Mouse (Mus musculus) c-Kit-positive CD71-negative TER-119-negative erythroid progenitor cells, embryonic 14.5 days (primary cell): Measurements from ENCODE around the gene Mark1.

Experiments
- DNase-seq: peaks from one replicate; pipeline ENCODE4 v3.0.0-alpha.2; 2013; ENCODE audit warnings: low read depth

The Mark1 gene

DNA sequence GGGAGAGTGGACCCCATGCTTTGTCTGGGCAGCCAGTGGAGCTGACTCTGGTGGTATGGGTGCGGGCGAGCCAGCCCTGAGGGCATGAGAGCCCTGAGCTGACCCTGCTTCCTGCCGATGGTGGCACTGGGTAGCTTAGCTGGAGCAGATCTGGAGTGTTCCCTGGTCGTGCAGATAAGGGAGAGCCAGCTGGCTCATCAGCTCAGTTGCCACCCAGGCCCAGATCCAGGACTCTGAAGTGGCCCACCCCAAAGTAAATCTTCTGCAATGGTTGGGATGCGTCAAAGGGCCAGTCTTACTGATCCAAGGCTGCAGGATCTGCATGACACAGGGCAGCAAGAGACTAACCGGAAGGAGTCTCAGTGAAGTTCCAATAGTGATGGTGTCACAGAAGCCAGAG is 109.9 kb downstream of the Mark1 start:
- no peak for DNase-seq

DNA sequence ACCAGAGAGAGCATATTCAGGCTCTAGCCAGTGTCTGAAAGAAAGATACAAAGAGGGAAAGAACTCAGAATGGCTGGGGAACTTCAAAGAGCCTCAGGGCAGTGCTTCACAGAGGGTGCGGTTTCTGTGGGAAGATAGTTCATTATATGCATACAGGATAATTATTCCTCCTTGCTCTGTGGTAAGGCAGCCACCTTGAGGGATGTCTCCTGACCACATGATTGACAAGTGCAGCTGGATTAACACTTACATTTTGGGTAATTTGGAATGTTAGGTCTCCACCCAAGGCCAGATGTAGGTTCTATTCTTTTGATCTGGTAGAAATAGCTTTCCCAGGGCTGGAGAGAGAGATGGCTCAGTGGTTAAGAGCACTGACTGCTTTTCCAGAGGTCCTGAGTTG is 113.2 kb downstream of the Mark1 start:
- DNase-seq, result no peak

DNA sequence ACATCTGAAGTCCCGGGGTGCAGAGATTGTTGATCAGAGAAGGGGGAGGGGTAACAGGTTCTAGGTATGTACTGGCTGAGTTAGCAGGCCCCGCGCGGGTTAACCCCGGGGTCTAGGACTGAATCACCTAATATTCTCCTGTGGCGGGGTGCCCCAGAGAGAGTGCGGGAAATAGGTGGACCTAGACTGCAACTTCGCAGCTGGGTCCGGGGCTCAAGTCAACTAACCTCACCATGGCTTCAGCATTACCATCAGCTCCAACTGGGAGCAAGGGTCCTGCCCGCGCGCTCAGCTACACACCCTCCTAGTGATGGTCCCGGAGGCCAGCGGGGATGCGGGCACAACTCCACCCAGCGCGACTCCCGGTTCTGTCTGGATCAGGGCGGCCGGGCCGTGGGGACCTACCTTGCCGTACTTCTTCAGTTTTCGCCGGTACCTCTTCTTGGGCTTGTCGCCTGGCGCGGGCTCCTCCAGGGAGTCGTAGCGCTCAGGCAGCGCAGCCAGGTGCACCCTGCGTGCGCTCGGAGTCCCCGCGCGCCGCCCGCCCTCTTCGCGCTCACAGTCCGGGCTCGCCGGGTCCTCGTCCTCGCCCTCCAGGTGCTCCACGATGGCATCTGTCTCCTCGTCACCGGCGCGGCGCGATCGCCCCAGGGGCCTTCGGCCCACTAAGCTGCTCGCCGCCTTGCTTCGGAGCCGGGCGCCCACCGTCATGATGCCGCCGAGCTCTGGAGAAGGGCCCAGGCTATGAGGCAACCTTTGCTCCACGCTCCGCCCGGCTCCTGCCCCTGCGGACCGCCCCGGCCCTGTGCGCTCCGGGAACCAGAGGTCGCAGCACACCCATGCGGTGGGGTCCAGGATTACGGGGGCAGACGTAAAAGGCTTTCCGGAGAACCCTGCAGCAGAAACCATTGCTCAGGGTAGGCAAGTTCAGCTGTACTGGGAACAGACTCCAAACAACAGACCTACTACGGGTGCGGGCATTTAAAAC is 116.8 kb downstream of the Mark1 start, which contains the start of gene C130074G19Rik:
Gene C130074G19Rik (minus strand): TSS at position 938 of the 988 bp plus-strand sequence.
- DNase-seq, result peak; percentile 26

DNA sequence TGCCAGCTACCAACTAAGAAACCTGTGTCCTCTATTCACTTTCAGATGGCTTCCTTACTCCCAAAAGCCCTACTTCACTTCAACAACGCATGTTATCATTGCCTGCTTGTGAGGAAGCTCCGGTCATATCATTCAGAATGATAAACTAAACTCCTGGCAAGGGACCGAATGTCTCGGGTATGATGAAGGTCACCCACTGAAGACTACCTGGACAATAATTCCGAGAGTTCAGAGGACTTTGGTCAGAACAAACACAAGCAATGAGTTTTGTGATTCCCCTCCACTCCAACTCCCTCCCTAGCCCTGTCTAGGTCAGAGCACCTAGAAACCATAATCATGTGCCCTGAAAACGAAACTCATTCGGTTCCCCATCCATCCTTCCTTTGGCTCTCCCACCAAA is 117.5 kb downstream of the Mark1 start:
- DNase-seq, result no peak

DNA sequence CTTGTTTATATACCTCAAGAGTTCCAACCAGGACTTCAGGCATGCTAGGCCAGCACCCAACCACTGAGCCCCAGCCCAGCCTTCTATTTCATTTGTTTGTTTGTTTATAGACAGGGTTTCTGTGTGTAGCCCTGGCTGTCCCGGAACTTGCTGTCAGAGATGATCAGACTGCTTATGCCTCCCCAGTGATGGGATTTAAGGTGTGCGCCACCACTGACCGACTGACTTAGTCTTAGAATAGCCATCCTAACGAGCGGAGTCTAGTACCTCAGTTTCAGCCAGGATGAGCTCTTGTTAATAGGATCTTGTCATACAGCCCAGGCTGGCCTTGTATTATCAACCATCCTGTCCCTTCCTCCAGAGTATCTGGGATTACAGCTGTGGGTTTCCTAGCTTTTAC is 118.2 kb downstream of the Mark1 start:
- no peak for DNase-seq

DNA sequence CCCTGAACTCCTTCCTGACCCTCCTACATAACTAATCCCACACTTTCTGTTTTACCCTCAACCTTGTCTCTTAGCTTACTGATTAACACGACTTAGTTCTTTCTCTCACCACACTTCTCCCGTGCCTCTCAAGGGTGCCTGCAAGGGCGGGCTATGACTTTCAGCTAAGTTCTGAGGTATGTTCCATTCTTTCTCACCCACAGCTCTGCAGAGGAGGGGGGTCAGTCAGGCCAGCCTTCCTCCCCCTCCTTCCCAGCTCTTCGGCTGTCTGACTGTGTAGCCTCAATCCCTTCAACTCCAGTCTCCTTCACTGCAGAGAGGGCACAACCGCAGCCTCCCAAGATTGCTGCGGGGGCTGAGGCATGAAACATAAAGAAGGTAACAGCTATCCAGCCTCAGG is 120.5 kb downstream of the Mark1 start:
- no peak for DNase-seq

DNA sequence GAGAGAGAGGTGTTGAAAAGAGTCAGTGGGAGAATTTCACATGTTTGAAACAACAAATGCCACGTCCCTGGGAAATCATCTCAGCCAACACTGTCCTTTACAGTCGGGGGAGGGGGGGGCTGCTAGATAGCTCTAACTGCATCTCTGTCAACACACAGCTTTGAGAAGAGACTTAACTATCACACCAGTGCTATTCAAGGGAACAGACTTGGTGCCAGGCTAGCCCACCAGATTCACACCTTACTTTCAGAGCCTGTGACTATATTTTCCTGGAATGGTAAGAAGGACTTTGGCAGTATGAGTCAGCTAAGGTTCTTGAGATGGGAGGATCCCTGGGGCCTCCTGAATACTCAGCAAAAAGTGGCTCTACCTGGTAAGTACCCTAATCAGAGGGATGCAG is 122.1 kb downstream of the Mark1 start:
- no peak for DNase-seq

DNA sequence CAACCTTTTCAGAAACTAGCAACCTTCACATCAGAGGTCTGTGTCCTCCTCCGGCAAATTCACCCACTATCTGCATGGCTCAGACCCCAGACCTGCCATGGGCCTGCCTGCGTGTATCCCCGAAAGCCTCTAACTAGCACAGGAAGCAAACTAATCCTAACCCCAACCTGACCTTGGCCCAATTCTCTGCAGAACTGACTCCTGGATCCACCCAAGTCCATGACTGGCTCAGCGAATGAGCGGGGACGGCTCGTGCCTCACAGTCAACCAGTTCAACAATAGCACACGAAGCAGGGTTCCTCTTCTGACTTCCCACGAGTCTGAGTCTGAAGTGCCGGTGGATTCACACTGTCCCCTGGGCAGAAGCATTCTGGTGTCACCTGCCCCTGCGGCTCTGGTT is 125.5 kb downstream of the Mark1 start:
- no peak for DNase-seq

DNA sequence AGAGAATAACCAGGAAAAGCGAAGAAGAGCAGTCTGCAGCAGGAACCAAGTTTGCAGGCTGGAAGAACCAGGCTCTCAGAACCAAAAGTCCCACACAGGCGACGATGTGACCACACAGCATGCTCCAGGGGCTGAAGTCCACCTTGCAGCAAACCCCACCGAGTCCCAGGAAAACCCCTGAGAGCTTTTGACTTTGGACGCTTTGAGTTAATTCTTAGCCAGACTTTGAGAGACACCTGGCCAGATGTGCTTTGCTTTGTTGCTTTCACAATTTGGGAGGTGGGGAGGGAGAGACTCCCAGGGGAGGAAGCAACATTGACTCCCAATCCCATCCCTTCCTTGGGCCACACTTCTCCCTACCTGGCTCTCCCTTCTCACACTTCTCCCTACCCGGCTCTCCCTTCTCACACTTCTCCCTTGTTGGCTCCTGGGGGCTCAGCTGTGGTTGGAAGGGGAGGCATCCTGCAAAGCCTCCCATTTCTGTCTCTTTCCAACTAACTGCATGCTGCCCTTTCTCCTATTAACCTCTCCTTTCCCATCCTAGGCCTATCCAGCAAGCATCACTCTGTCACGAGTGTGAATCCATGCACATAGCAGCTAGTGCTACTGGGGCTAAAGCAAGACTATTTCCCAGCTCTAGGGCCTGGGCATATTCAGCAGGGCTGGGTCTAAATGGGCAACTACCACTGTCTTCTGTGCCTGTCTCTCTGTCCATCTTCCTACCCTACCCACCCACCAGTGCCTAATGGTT is 127.1 kb downstream of the Mark1 start:
- DNase-seq, result no peak

DNA sequence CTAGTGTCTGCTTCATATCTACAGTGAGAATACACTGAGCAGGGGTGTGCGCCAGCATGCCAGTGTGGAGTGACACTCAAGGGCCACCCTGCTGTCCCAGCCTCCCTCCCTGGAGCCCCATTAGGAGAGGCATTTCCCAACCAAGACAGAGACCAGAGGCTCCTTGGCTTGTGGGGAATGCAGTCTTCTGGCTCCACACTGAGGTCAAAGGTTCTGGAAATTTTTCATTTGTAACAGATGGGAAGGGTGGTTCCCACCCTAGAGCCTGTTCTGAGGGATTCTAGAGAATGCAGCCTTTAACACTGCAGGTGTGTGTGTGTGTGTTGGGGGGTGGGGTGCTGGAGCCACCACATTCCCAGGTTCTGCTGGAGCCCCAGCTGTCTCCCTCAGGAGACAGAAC is 127.9 kb downstream of the Mark1 start:
- DNase-seq, result no peak

DNA sequence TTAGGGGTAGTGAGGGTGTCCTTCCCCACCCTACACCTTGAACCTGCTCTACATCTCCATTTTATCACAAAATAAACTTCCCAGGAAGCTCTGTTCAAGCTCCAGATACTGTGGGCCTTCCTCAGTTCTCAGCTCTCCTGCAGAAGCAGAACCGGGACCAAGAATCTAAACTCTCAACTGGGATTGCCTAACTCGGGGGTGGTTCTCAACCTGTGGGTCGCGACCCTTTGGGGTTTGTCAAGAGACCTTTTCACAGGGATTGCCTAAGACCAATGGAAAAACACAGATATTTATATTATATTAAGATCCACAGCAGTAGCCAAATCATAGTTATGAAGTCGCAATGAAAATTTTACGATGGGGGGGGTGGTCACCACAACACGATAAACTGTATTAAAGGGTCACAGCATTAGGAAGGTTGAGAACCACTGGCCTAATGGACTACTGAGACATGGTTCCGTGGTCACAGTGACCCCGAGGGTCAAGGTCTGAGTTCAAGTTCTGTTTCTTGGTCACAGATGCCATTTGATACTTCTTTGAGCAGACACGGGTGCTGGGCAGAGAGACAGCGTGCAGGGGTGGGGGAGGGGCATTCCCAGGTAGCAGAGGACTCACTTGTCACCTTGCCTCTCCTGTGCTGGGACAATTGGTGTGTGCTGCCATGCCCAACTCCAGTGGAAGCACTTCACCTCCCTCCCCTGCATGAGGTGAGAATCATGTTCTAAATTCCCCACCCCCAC is 128.6 kb downstream of the Mark1 start:
- no peak for DNase-seq

DNA sequence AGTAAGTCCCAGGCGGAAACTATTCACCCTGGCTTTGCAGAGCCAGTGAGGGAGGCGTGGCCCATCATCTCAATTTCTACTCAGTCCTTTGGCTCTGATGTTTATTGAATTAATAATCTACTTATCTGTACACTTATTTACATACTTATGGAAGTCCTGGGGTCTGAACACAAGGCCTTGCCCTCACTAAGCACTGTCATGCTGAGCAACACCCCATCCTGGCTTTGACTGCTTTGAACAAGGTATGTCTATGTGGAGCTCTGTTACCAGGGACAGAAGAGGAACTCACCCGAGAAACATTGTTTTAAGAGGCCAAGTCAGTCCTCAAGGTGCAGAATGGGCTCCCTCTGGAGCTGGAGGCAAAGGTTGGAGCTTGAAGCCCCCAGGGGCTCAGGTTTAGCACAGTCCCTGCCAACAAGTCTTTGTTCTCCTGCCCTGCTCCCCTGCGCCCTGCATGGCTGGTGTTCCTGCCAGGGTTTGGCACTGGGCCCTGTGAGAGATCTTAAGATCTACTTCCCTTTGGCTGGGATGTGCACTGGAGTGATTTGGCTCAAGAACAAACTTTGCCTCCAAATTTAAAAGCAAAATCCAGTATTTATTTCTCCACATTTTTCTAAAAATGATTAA is 129.3 kb downstream of the Mark1 start:
- DNase-seq, result no peak

DNA sequence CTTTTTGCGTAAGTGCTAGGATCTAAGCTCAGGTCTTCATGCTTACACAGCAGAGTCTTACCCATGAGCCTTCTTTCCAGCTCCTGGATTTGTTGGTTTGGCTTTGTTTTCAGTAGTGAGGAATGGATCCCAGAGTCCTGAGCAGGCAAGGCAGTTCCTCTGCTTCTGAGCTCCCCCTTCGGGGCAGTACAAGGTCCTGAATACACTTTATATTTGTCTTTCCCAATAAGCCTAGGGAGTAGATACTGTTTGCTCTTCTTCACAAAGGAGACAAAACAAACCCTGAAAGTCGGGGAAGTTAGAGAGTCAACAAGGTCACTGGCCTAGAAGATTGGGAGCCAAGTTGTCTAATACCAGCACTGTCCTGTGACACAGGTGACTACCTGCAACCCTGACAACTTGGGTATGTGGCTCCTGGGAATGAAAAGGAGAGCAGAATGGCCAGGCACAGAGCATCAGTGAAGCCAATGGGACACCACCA is 131.7 kb downstream of the Mark1 start:
- DNase-seq, result no peak

DNA sequence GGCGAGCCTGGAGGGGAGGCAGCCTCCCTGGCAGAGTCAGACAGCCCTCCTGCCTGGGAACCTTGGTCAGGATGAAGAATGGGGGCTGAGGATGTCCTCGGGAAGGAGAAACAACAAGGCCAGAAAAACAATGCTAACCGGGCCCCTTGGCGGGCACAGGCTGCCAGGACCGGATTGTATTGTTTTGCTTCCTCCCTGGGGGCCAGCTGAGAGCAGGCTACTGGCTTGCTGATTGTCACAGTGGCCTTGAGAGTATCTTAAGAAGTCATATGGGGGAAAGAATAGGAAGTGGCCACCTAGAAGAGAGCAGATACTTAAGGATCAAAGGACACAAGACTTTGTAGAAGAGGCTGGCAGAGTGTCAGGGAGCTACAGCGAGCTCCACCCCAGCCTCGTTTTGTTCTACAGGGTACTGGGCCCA is 135.0 kb downstream of the Mark1 start:
- no peak for DNase-seq

DNA sequence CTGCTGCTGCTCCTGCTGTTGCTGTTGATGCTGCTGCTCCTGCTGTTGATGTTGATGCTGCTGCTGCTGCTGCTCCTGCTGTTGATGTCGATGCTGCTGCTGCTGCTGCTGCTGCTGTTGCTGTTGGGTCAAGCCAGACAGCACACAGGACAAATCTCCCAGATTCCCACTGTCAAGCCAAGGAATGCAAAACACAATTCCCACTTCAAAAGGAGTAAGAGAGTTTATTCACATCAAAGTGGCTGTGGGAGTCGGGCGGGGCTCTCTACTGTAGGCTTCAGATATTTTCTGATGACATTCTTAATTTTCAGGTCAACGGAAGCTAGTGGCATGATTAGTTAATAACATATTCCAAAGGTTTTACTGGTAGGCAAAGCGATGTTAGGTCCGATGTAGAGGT is 136.7 kb downstream of the Mark1 start:
- no peak for DNase-seq

DNA sequence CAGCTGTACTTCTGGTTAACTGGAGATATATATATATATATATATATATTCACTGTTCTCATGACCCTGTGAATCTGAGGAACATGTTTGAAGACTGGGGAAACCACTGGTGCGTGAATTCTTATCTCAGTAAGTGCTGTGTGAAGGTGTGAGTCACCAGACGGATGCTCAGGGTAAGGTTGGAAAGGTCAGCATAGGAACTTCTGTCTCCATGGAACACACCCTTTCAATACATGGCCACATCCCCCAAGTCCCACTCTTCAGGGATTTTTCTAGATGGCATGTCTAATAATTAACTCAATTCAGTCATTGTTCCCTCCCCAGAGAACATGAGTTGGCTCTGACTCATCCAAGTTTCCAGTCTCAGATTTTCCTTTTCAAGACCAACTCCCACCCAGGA is 137.8 kb downstream of the Mark1 start:
- no peak for DNase-seq

DNA sequence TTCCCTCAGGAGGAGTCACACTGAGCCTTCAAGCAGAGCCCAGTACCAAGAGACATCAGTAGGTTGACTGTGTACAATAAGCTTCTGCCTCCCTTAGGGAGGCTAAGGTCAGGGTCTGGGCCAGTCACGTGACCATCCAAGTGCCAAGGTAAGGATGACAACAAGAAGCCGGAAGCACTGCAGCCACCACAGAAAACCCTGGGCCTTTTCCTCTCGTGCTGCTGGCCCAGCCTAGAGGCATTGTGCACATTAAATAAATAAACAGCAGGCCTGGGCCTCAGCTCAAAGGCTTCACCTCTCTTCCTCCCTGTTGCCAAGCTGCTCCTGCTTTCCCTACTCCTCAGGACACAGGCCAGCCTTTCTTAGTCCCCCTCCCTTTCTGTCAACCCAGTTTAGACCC is 139.1 kb downstream of the Mark1 start:
- no peak for DNase-seq

DNA sequence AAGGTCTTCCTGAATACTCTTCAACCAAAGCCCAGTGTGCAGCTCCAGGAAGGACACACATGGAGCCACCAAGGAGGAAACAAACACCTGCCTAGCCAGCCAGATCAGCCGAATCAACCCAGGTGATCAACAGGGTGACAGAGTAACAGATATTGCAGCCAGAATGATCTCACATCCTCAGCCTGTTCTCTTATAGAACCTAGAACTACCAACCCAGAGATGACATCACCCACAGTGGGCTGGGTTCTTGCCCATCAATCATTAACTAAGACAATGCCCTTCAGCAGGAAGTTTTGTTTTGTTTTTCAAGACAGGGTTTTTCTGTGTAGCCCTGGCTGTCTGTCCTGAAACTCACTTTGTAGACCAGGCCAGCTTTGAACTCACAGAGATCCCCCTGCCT is 141.1 kb downstream of the Mark1 start:
- DNase-seq, result no peak

DNA sequence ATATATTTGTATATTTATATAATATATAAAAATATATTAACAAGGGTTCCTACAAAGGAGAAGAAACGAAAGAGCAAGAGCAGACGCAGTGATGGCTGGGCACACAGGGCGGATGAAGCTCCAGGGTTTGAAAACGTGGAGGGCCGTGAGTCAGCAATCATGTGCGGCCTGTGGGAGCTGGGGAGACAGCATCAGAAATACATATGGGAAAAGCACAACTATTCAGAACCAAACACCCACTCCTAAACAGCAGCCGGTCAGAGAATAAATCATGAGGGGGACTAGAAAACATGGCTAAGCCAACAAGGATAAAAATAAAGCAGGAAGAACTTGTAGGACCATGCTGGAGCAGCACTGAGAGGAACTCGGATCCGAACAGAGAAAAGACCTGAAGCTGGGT is 142.2 kb downstream of the Mark1 start:
- DNase-seq, result no peak

DNA sequence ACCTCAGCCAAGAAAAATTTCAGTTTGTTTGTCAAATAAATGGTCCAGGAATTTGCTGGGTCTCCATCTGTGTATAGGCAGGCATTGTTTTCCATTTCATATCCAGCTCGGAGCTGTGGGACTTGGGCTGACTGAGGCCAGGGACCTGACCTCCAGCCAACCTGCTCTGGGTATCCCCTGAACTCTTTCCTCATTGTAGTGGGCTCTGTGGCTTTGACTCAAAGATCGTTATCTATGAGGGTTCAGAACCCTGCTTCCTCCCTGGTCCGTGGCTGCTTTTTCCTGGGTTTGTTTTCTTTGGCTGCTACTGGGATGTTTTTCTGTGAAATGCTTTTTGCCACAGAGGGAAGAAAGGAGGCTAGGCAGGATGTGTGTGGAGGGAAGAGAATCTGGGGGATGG is 145.4 kb downstream of the Mark1 start:
- DNase-seq, result no peak

DNA sequence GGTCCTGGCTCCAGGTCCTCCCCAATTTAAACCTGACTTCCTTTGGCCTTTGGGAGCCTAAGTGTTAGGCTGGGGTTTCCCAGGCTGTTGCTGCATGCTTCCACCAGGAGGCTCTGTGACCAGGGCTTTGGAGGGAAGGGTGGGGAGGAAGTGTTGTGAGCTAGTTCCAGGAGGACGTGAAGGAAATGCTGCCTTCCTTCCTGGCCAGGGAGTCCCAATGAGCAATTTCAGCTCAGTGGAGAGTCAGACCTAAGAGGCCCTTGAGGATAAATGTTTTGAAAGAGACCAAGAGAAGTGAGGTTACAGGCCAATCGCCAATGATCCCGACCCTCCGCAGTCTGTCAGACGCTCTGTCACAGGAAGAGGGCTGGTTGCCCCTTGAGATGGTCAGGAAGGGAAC is 146.0 kb downstream of the Mark1 start:
- no peak for DNase-seq
